Mouse (Mus musculus): ENCODE measurements around the gene Bach2. TPM values are rescaled to one million over a fixed set of nuclear protein-coding genes. Genes with fewer than 3 reads are reported as not detected.

Bach2 gene
- polyA plus RNA-seq, 1 experiment from 2014 or later = 5.8 TPM

DNA sequence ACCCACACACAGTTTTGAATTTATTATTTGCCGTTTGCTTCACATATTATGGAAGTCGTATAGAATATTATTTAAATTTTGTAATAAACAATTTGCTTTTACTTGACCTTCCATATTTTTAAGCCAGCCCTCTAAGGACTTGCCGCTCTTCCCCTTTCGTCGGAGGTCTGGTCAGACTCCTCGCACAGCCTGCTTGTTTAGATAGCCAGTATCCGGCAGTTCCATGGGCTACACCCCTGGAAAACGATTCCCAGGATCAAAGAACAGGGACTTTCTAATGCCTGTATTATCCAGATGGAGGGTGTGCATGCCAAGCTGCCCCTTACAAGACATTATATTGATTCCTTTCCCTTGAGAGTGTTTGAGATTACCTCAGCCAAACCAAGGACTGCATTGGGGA, 113.8 kb downstream of the Bach2 start:
- Histone ChIP-seq H3K4me2 (no peak overlapping the region), H3K27me3 (no peaks in the 10 kb centered on the region), H3K4me1 (peaks cover 17% of the 10 kb centered on the region), H3K9ac (no peak overlapping the region), H3K4me3 (no peak overlapping the region), H3K27ac (0 out of 2 replicates have a peak overlapping the region, but pooled peaks have one; percentile 1), H3K36me3 (no peaks in the 10 kb centered on the region), H3K9me3 (no peaks in the 10 kb centered on the region)
- ATAC-seq (ENCODE audit: insufficient number of reproducible peaks, low FRiP score, low TSS enrichment, low read depth) = no peak
- 55% methylated on average over 8 of the region's 8 CpGs for whole genome bisulfite sequencing

DNA sequence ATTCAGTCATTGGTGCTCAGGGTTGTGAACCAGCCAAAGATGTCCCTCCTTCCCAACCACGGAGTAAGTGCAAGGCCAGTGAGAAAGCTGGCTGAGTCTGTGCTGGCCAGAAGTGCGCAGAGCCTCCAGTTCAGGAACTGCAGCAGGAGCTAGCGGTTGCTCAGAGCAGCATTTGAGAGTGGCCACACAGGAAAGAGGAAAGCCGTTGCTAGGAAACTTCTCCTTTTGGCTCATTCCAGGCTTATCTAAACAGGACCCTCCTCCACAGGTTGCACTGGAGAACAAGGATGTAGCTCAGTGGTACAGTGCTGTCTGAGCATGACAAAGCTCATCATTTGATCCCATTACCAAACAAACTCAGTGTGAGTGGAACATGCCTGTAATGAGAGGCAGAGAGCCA, 114.2 kb downstream of the Bach2 start:
- Histone ChIP-seq H3K4me2 (no peak overlapping the region), H3K9ac (no peak overlapping the region), H3K4me1 (peaks cover 20% of the 10 kb centered on the region), H3K27me3 (no peaks in the 10 kb centered on the region), H3K36me3 (no peaks in the 10 kb centered on the region), H3K4me3 (no peak overlapping the region), H3K9me3 (no peaks in the 10 kb centered on the region), H3K27ac (0 out of 2 replicates have a peak overlapping the region, but pooled peaks have one; percentile 1)
- WGBS = 29% methylated on average over 4 of the region's 4 CpGs
- ATAC-seq (ENCODE audit: insufficient number of reproducible peaks, low FRiP score, low TSS enrichment, low read depth) = peak; percentile 19; the same call in 1 of the 2 replicates

DNA sequence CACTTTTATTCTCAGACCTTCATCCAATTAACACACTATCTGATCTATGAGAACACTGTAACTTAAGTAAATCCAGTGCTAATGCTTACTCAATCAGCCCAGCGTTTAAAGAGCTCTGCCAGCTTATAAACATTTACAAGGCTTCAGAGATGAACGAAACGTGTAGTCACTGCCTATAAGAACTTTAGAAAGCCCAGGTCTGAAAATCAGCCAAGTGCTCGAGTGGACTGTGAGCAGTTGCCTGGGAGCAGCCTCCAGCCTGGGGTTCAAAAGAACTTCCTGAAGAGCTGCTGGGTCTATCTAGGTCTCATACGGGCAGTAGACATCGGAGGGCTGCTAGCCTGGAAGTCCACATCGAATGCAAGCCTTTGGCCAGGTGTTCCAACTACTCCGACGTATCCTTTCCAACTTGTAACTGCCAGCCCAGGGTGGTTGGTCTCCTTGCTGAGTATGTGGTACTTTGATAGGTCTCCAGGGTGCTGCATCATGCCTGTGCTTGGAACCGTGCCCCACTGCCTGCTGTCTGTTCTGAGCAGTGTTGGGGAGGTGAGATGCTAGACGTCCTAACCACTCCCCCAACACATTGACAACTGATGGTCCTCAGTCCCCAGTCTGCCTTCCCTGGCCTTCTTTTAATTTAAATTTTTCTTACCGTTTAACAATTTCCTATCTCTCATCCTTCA, 117.5 kb downstream of the Bach2 start:
- no peaks in the 10 kb centered on the region for H3K36me3 ChIP-seq
- ATAC-seq (ENCODE audit: insufficient number of reproducible peaks, low FRiP score, low TSS enrichment, low read depth) = no peak; the same call in 1 of the 2 replicates
- H3K9ac ChIP-seq = no peak overlapping the region
- H3K27me3 ChIP-seq = no peaks in the 10 kb centered on the region
- H3K4me1 ChIP-seq = peaks cover 35% of the 10 kb centered on the region
- no peaks in the 10 kb centered on the region for H3K9me3 ChIP-seq
- H3K4me3 ChIP-seq = no peak overlapping the region
- H3K4me2 ChIP-seq = peak overlapping the region; percentile 12; the same call in 1 of the 2 replicates
- no peak overlapping the region for H3K27ac ChIP-seq
- WGBS = 32% methylated on average over 12 of the region's 12 CpGs

DNA sequence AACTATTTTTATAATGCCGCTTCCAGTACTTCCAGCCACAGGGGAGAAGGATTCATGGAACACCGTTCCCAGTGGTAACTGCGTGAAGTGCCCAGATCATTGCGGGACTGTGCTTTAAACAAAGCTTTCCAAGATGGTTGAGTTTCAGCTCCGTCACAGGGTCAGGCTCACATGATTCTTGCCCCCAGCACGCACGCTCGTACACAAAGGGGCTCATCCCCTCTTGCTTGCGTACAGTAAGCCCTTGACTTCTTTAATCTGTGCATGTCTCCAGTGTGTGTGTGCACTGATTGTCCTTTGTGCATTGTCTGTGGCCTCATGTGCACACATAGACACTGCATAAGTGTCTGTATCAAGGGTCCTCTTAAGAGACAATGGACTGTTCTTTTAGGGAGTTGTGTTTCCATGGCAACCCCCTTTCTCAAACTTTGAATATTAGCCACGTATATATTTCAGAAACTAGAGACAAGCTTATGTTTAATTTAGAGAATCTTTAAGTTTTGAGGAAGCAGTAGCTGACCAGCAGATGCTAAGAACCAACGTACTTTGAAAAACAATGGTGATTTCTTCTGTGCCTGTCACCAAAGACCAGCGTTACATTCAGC, 119.5 kb downstream of the Bach2 start:
- no peaks in the 10 kb centered on the region for H3K9me3 ChIP-seq
- peaks cover 30% of the 10 kb centered on the region for H3K4me1 ChIP-seq
- peak overlapping the region; percentile 39; the same call in 1 of the 2 replicates for H3K27ac ChIP-seq
- H3K36me3 ChIP-seq = no peaks in the 10 kb centered on the region
- no peaks in the 10 kb centered on the region for H3K27me3 ChIP-seq
- no peak overlapping the region for H3K9ac ChIP-seq
- 57% methylated on average over 12 of the region's 12 CpGs for WGBS
- H3K4me3 ChIP-seq = no peak overlapping the region
- no peak for ATAC-seq (ENCODE audit: insufficient number of reproducible peaks, low FRiP score, low TSS enrichment, low read depth)
- H3K4me2 ChIP-seq = no peak overlapping the region

DNA sequence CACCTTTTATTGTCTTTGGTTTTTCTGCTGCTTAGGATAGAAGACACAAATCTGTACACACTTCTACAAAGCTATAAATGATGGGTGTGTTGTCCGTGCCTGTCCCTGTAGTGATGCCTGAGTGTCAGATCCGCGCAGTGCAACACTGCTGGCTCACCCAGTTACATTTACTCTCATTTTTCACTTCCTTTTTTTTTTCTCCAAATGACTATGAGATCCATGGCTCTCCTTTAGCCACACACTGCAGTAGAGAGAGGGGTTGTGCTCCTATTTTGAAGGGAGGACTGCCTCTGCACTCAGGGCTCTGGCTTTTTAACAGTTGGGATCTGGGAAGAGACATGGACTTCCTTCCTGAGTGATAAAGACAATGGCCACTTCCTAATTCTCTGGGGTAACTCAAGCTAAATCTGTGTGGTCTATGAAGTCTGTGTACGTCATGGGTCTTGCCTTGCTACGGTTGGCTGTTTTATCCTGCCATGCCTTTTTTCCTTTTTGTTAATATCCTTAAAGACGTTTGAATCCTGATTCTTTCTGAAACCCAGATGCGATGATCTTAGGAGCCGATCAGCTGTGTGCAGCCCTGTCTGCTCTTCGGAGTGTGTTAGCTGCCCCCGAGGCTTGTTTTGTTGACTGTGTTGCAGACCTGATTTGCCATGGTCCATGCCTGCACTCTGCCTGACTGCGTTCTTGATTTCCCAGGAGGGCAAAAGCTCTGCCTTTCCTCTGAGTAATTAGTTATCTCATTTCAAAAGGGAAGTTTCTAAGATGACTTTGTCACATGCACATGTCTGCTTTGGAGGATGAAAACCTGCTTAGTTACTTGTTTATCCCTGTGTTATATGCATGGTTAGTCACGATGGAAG, 120.2 kb downstream of the Bach2 start:
- no peaks in the 10 kb centered on the region for H3K27me3 ChIP-seq
- no peak for ATAC-seq (ENCODE audit: insufficient number of reproducible peaks, low FRiP score, low TSS enrichment, low read depth)
- no peak overlapping the region for H3K9ac ChIP-seq
- WGBS = 43% methylated on average over 12 of the region's 12 CpGs
- H3K4me2 ChIP-seq = no peak overlapping the region
- H3K4me3 ChIP-seq = no peak overlapping the region
- H3K27ac ChIP-seq = no peak overlapping the region
- H3K36me3 ChIP-seq = no peaks in the 10 kb centered on the region
- H3K9me3 ChIP-seq = no peaks in the 10 kb centered on the region
- H3K4me1 ChIP-seq = peaks cover 34% of the 10 kb centered on the region

DNA sequence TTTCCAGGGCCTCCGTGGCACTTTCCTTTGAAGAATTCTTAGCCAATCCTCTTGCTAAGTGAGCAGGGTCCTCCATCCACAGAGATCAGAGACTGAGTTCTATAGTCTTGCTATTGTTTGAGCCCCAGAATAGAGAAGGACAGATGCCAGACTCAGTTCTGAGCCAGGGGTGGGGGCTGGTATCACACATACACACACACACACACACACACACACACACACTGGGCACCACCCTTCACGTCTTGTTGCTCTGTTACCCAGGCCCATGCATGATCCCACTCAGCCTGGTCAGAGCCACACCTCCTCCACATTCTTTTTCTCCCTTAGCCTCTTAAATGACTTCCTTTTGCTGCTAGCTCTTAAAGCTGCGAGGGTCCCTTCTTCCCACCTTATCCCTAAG, 121.0 kb downstream of the Bach2 start:
- Histone ChIP-seq H3K27me3 (no peaks in the 10 kb centered on the region), H3K27ac (no peak overlapping the region), H3K4me1 (peaks cover 39% of the 10 kb centered on the region), H3K4me3 (no peak overlapping the region), H3K9ac (no peak overlapping the region), H3K4me2 (no peak overlapping the region), H3K36me3 (no peaks in the 10 kb centered on the region), H3K9me3 (no peaks in the 10 kb centered on the region)
- WGBS = 47% methylated on average over 3 of the region's 3 CpGs
- no peak for ATAC-seq (ENCODE audit: insufficient number of reproducible peaks, low FRiP score, low TSS enrichment, low read depth)

DNA sequence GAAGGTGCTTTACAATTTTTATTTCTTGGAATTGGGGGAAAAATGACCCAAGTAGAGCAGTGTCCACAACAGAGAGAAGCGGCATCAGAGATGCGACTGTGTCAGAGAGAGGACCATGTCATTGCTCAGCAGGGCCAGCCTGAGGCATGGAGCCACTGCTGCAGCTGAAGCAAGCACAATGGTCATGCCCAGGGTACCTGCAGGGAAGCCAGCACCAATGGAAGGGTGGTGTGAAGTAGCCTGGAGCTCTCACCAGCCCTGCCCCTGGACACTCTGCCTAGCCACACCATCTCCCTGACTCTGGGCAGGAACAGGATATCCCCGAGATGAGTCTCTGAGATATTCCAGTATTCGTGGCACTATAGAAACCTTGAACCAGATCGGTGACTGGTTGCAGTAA, 121.9 kb downstream of the Bach2 start:
- H3K4me3 ChIP-seq = no peak overlapping the region
- peaks cover 47% of the 10 kb centered on the region for H3K4me1 ChIP-seq
- no peaks in the 10 kb centered on the region for H3K9me3 ChIP-seq
- no peaks in the 10 kb centered on the region for H3K36me3 ChIP-seq
- H3K27me3 ChIP-seq = no peaks in the 10 kb centered on the region
- 90% methylated on average over 5 of the region's 5 CpGs for WGBS
- H3K4me2 ChIP-seq = no peak overlapping the region
- no peak for ATAC-seq (ENCODE audit: insufficient number of reproducible peaks, low FRiP score, low TSS enrichment, low read depth)
- no peak overlapping the region for H3K27ac ChIP-seq
- no peak overlapping the region for H3K9ac ChIP-seq

DNA sequence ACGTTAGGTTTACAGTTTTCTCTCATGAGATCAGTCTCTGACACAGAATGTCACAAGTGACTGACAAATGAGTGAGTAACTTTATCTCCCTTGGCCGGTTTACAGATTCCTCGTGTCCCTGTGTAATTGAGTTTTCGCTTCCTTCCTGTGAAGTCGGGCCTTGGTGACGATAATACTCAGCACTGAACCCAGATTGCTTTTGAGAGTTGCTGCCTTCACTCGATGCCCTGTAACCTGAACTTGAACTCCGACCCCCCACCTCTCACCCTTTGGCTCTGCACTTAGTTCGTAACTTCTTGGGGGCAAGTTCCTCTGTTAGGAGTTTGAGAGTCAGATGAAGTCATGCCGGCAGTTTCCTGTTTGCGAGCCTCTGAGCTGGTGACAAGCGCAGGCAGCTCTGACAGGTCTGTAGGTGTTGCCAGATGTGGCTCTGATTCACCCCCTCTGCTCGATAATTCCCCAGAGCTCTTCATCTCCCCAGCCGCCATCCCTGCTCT, 124.9 kb downstream of the Bach2 start:
- Histone ChIP-seq H3K4me1 (peaks cover 39% of the 10 kb centered on the region; the same call in 1 of the 2 replicates), H3K36me3 (no peaks in the 10 kb centered on the region), H3K9me3 (no peaks in the 10 kb centered on the region), H3K9ac (no peak overlapping the region), H3K27ac (no peak overlapping the region), H3K4me2 (no peak overlapping the region), H3K27me3 (peaks cover 5% of the 10 kb centered on the region; the same call in 1 of the 2 replicates), H3K4me3 (no peak overlapping the region)
- ATAC-seq (ENCODE audit: insufficient number of reproducible peaks, low FRiP score, low TSS enrichment, low read depth) = no peak
- WGBS = 28% methylated on average over 14 of the region's 14 CpGs

DNA sequence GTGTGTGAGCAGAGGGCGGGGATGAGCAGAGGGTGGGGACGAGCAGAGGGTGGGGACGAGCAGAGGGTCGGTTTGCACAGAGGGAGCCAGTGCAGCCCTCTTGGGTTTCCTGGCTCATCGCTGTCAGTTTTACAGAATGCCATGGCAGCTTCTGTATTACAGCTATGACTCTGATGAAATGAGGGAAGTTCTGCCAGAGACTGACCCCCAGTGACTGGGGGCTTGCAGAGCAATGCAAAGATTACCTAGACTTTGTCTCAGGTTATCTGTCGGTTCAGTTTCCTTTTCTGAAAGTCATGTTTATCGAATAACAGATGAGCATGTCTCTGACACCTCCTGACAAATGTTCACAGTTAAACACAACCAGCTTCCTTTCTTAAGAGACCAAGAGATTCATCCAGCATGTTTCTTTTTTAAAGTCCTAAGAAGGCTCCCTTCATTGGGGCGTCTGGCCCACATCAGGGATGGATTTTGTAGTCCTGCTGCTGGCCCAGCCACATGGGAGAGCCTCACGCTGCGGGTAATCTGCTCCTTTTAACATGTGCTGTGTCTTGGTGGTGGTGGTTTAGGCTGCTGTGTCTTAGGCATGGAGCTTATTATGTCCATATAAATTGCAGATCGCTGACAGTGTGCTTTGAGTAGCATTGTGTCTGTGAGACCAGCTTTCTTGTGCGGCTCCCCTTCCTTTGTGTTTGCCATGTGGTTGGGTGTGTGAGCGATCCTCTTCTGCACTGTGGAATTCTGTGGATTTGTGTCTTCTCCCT, 126.7 kb downstream of the Bach2 start:
- Histone ChIP-seq H3K9me3 (no peaks in the 10 kb centered on the region), H3K9ac (no peak overlapping the region), H3K4me2 (no peak overlapping the region), H3K4me3 (no peak overlapping the region), H3K36me3 (no peaks in the 10 kb centered on the region), H3K4me1 (peaks cover 34% of the 10 kb centered on the region; the same call in 1 of the 2 replicates), H3K27me3 (peaks cover 5% of the 10 kb centered on the region; the same call in 1 of the 2 replicates), H3K27ac (no peak overlapping the region)
- 35% methylated on average over 13 of the region's 13 CpGs for WGBS
- no peak for ATAC-seq (ENCODE audit: insufficient number of reproducible peaks, low FRiP score, low TSS enrichment, low read depth)

DNA sequence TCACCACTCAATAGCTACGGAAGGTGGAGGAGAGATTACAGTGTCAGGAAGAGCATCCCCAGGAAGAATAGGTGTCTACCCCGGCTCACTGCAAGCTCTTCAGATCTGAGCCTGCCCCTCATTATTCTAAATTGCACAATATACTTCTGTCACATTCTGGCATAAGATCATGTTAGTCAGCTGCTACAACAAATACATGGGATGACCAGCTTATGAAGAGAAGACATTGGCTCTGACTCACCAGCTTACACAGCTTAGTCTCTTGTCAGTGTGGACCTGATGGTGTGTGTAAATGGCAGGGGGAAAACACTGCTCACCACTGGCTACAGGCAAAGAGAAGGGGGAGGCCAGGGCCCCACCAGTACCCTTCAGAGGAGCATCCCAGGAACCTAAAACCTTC, 127.6 kb downstream of the Bach2 start:
- no peak overlapping the region for H3K4me3 ChIP-seq
- no peak for ATAC-seq (ENCODE audit: insufficient number of reproducible peaks, low FRiP score, low TSS enrichment, low read depth)
- no peak overlapping the region for H3K9ac ChIP-seq
- no peaks in the 10 kb centered on the region for H3K36me3 ChIP-seq
- no peaks in the 10 kb centered on the region for H3K9me3 ChIP-seq
- peaks cover 34% of the 10 kb centered on the region; the same call in 1 of the 2 replicates for H3K4me1 ChIP-seq
- H3K4me2 ChIP-seq = no peak overlapping the region
- 82% methylated on average over 2 of the region's 2 CpGs for WGBS
- H3K27me3 ChIP-seq = peaks cover 5% of the 10 kb centered on the region; the same call in 1 of the 2 replicates
- no peak overlapping the region for H3K27ac ChIP-seq

DNA sequence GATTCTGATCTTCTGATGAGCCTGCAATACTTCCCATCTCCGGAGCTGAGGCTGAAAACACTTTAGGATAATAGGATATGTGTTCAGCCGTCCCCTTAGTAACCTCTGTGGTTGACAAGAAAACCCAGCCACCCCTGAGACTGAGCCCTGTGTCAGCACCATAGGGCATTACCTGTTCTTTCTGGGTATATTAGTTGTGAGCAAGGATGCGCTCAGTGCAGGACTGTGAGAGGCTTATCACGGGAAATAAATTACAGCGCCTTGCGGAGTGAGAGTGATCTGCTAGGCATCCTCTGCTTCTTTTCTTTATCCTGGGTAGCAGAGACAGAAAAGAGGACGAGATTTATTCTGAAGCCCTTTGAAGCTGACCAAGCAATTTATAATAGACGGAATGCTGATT, 129.7 kb downstream of the Bach2 start:
- H3K9ac ChIP-seq = no peak overlapping the region
- ATAC-seq (ENCODE audit: insufficient number of reproducible peaks, low FRiP score, low TSS enrichment, low read depth) = no peak
- H3K4me3 ChIP-seq = no peak overlapping the region
- H3K27me3 ChIP-seq = peaks cover 5% of the 10 kb centered on the region; the same call in 1 of the 2 replicates
- no peak overlapping the region for H3K4me2 ChIP-seq
- no peaks in the 10 kb centered on the region for H3K36me3 ChIP-seq
- H3K27ac ChIP-seq = no peak overlapping the region
- H3K9me3 ChIP-seq = no peaks in the 10 kb centered on the region
- WGBS = 60% methylated on average over 8 of the region's 8 CpGs
- peaks cover 44% of the 10 kb centered on the region for H3K4me1 ChIP-seq
